Mouse (Mus musculus) limb, embryonic 12.5 days (tissue): ENCODE measurements around the gene Gck. TPM values are rescaled to one million over a fixed set of nuclear protein-coding genes. Genes with fewer than 3 reads are reported as not detected.
"Not testable (repeated sequence)": the region's sequence is repeated elsewhere in the genome, so short reads cannot be mapped to it uniquely, and the experiment has no call there.

Experiments
- ATAC-seq: fragments of 200-750 bp; cut with Nextera tagmentation; 2 replicates; pipeline ENCODE4 v1.8.0; 2017; ENCODE audit warnings: low read depth, moderate TSS enrichment; ENCODE audit not compliant: insufficient number of reproducible peaks, insufficient read depth, low FRiP score, low TSS enrichment
- H3K27ac ChIP-seq: fragments of 300-500 bp; sonication (generic); 2 replicates; pipeline ENCODE4 v1.5.1; 2016; ENCODE audit warnings: mild to moderate bottlenecking, moderate library complexity
- H3K27me3 ChIP-seq: fragments of 300-500 bp; sonication (generic); 2 replicates; pipeline ENCODE4 v1.6.1; 2016; ENCODE audit warnings: mild to moderate bottlenecking, moderate library complexity
- H3K36me3 ChIP-seq: fragments of 300-500 bp; sonication (generic); 2 replicates; pipeline ENCODE4 v1.6.1; 2016; ENCODE audit warnings: mild to moderate bottlenecking, moderate library complexity
- H3K4me1 ChIP-seq: fragments of 300-500 bp; sonication (generic); replicated peaks from 2 replicates; pipeline ENCODE4 v1.6.1; 2016
- H3K4me2 ChIP-seq: fragments of 300-500 bp; sonication (generic); 2 replicates; pipeline ENCODE4 v1.6.1; 2016; ENCODE audit warnings: mild to moderate bottlenecking, moderate library complexity
- H3K4me3 ChIP-seq: fragments of 300-500 bp; sonication (generic); replicated peaks from 2 replicates; pipeline ENCODE4 v1.5.1; 2016; ENCODE audit warnings: mild to moderate bottlenecking
- H3K9ac ChIP-seq: fragments of 300-500 bp; sonication (generic); replicated peaks from 2 replicates; pipeline ENCODE4 v1.6.1; 2016; ENCODE audit warnings: mild to moderate bottlenecking, moderate library complexity
- H3K9me3 ChIP-seq: fragments of 300-500 bp; sonication (generic); 2 replicates; pipeline ENCODE4 v1.6.1; 2016; ENCODE audit warnings: mild to moderate bottlenecking, moderate library complexity
- WGBS: fragments of 180-500 bp; shearing (Covaris S2); methylation state at CpG from one replicate; pipeline ENCODE4 v1.1.7; 2016; 5-methylcytosine and 5-hydroxymethylcytosine counted together
- polyA plus RNA-seq: library from polyadenylated mRNA; unstranded; fragments of >200 nt; fragmentation: Nextera tagmentation; extraction: Ambion mirVana; gene quantifications from 2 replicates; pipeline ENCODE4 v1.2.1, GENCODE M21; 2016

The Gck gene
- polyA plus RNA-seq, 1 experiment from 2014 or later: 0.78 TPM

DNA sequence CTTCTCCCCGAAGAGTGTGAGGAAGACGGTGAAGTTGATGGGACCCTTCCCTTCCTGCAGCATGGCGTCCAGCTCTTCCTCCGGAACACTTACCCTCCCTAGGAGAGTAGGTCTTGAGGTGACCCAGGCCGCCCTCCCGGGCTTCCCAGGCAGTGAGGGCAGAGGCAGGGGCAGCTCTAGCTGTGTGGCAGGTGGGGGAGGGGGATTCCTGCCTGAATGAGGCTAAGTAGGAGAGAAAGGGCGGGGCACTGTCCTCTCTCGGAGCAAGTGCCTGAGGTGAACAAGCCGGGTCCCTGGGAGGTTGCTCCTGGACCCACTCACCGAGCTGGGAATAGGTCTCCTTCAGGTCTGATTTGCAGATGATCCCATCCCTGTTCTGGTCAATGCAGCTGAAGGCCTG lies 52.0 kb downstream of the Gck start:
- H3K9me3 ChIP-seq: no peaks in the 10 kb centered on the region
- 18% methylated on average over 10 of the region's 10 CpGs for WGBS
- H3K36me3 ChIP-seq: no peaks in the 10 kb centered on the region
- 0 out of 2 replicates have a peak overlapping the region, but pooled peaks have one; percentile 15 for H3K4me2 ChIP-seq
- peaks cover 62% of the 10 kb centered on the region for H3K27me3 ChIP-seq
- H3K4me3 ChIP-seq: no peak overlapping the region
- peaks cover 43% of the 10 kb centered on the region for H3K4me1 ChIP-seq
- no peak for ATAC-seq
- no peak overlapping the region for H3K27ac ChIP-seq
- H3K9ac ChIP-seq: no peak overlapping the region

DNA sequence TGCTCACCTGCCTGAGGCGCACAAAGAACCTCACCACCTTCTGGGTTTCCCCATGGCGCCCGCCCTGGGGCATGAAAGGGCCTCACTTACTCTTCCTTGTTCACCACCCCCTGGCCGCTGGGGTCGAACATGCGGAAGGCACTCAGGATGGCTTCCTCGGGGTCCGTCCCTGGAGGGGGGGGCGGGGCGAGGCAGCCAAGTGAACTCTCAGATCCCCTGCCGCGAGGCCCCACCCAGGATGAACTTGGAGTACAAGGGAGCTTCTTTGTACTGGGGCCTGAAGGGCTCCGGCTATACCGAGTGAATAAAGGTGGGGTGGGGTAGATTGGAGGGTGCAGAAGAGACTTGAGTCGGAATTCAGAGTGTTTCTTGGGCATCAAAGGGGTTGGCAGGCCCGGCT lies 52.7 kb downstream of the Gck start:
- Histone ChIP-seq H3K4me2 (peak overlapping the region; percentile 15; the same call in 1 of the 2 replicates), H3K27ac (no peak overlapping the region), H3K27me3 (peaks cover 60% of the 10 kb centered on the region), H3K4me1 (peaks cover 43% of the 10 kb centered on the region), H3K4me3 (no peak overlapping the region), H3K9me3 (no peaks in the 10 kb centered on the region), H3K9ac (no peak overlapping the region), H3K36me3 (no peaks in the 10 kb centered on the region)
- no peak for ATAC-seq
- 13% methylated on average over 16 of the region's 16 CpGs for WGBS

DNA sequence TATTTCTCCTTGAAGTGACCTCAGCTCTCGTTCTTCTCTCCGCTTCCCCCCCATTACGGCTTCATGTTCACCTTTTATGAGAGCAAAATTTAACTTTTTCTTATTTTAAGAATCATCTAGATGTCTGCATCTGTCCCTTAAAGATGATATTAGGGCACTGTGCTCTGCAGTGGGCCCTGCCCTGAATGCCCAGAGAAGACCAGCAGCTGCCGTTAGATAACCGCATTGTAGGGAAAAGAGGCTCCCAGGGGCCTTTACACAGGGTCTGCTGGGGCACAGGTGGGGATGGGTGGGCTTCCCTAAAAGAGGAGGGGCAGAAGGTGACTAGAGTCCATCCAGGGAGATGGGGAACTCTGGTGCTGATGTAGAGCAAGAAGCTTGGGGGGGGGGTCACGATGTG lies 56.1 kb downstream of the Gck start:
- peaks cover 31% of the 10 kb centered on the region for H3K27me3 ChIP-seq
- no peak overlapping the region for H3K9ac ChIP-seq
- H3K4me3 ChIP-seq: no peak overlapping the region
- ATAC-seq: no peak
- H3K9me3 ChIP-seq: no peaks in the 10 kb centered on the region
- peaks cover 52% of the 10 kb centered on the region for H3K4me1 ChIP-seq
- H3K36me3 ChIP-seq: no peaks in the 10 kb centered on the region
- 71% methylated on average over 6 of the region's 6 CpGs for WGBS
- H3K4me2 ChIP-seq: no peak overlapping the region
- H3K27ac ChIP-seq: no peak overlapping the region

DNA sequence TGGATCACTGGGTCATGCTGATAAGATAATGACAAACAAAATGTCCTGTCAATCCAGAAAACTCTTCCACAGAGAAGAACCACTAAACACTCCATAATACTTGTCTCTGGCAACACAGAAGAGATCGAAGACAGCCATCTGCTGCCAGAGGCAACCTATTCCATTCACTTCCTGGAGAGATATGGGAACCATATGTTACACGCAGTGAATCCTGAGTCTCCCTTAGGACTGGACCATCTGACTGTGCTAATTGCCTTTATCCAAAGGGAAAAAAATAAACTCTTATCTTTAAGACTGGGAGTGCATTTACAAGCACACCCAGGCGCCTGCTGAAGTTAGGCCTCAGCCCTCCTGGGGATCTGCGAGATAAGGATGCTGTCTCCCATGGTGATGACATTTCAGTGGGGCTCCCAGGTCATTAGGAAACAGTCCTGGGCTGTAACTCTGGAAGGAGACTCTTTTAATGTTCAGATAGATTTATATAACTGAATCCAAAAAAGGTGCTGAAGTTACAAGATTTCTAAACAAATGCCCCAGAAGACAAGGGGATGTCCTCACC lies 57.0 kb downstream of the Gck start:
- WGBS: 27% methylated on average over 4 of the region's 4 CpGs
- Histone ChIP-seq H3K9me3 (no peaks in the 10 kb centered on the region), H3K4me1 (peaks cover 56% of the 10 kb centered on the region), H3K27ac (no peak overlapping the region), H3K9ac (no peak overlapping the region), H3K4me2 (no peak overlapping the region), H3K4me3 (no peak overlapping the region), H3K36me3 (no peaks in the 10 kb centered on the region), H3K27me3 (peaks cover 22% of the 10 kb centered on the region)
- ATAC-seq: no peak

DNA sequence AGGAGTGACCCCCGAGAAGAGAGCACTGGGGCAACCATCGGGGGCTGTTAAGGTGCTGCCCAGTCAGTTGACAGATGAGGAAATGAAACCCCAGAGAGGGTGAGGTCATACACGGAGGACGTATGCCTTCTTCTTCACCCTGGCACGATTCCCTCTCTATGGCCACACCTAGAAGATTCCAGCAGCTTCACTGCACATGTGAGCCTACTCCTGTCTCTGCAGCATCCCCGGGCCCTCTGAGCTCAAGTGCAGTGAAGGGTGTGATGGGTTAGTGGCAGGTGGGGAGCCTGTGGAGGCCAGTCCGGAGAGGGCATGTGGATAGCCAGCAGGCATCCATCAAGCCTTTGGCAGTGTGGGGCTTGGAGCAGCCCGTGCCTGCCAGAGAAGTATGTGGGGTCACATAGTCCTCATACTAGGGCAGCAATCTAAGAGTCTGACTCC lies 57.7 kb downstream of the Gck start:
- Histone ChIP-seq H3K36me3 (no peaks in the 10 kb centered on the region), H3K4me2 (no peak overlapping the region), H3K4me1 (peaks cover 51% of the 10 kb centered on the region), H3K27ac (no peak overlapping the region), H3K9me3 (no peaks in the 10 kb centered on the region), H3K4me3 (no peak overlapping the region), H3K27me3 (peaks cover 14% of the 10 kb centered on the region), H3K9ac (peak overlapping the region; percentile 31; the same call in 1 of the 2 replicates)
- no peak for ATAC-seq
- 53% methylated on average over 8 of the region's 8 CpGs for WGBS

DNA sequence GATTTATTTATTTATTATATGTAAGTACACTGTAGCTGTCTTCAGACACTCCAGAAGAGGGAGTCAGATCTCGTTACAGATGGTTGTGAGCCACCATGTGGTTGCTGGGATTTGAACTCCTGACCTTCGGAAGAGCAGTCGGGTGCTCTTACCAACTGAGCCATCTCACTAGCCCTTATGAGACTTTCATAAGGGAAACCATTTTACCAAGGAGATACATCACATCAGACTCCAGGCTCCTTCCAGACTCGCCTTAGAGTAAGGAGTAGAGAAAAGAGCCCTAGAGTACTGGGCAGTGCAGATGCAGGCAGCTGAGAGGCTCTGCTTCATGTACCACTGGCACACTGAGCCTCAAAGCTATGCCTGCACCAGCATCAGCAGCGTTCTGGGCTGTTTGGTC lies 61.3 kb downstream of the Gck start:
- H3K9me3 ChIP-seq, H3K36me3 ChIP-seq, H3K4me3 ChIP-seq, H3K4me2 ChIP-seq, H3K27me3 ChIP-seq, H3K9ac ChIP-seq: not testable (repeated sequence)
- 0 out of 2 replicates have a peak overlapping the region, but pooled peaks have one; percentile 62 for H3K27ac ChIP-seq
- WGBS: 42% methylated on average over 5 of the region's 5 CpGs
- H3K4me1 ChIP-seq: peaks cover 49% of the 10 kb centered on the region
- ATAC-seq: peak; percentile 43; the same call in 1 of the 2 replicates

DNA sequence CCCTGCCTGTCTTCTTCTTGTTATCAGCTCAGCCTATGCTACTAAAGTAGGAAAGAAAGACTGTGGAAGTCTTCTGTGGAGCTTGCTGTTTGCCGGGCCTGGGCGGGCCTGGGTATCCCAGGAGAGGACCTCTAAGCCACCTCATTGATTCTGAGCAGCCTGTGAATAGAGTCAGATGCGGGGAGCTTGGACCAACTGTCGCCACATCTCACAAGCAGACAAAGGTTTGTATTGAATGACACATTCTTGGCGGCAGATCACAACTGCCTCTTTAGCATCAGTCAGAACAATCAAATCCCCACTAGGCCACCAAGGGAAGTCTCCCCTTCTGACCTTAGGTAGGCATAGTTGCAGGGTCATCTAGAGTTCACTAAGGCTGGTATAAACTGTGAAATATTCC lies 62.6 kb downstream of the Gck start:
- ATAC-seq: no peak
- 72% methylated on average over 5 of the region's 5 CpGs for WGBS

DNA sequence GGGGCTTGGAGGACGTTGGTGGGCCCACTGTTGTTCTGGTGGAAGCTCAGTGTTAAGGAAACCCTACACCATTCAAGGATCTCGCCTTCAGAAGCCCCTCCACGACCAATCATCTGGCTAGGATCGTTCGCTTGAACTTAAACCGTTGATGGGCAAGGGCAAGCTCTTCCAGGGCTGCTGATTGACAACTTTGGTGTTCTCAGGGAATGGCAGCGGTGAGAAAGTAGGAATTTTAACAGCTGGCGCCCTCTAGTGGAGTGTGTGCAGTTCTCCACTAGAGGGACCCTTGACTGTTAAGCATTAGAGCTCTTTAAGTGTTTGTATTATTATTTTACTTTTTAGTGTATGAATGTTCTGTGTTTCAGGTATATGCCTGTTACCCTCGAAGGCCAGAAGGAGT lies 63.7 kb downstream of the Gck start:
- 22% methylated on average over 9 of the region's 9 CpGs for WGBS
- peaks cover 30% of the 10 kb centered on the region for H3K4me1 ChIP-seq
- no peak overlapping the region for H3K4me2 ChIP-seq
- no peaks in the 10 kb centered on the region for H3K27me3 ChIP-seq
- H3K9me3 ChIP-seq: no peaks in the 10 kb centered on the region
- H3K27ac ChIP-seq: 0 out of 2 replicates have a peak overlapping the region, but pooled peaks have one; percentile 54
- ATAC-seq: no peak
- H3K9ac ChIP-seq: no peak overlapping the region
- H3K4me3 ChIP-seq: no peak overlapping the region
- H3K36me3 ChIP-seq: no peaks in the 10 kb centered on the region

More for the DNA sequence above, 62.6 kb downstream of the Gck start:
- H3K9ac ChIP-seq: no peak overlapping the region
- no peak overlapping the region for H3K4me3 ChIP-seq
- H3K27ac ChIP-seq: 0 out of 2 replicates have a peak overlapping the region, but pooled peaks have one; percentile 54
- no peaks in the 10 kb centered on the region for H3K9me3 ChIP-seq
- no peaks in the 10 kb centered on the region for H3K36me3 ChIP-seq
- peaks cover 39% of the 10 kb centered on the region for H3K4me1 ChIP-seq
- H3K4me2 ChIP-seq: no peak overlapping the region
- H3K27me3 ChIP-seq: no peaks in the 10 kb centered on the region

DNA sequence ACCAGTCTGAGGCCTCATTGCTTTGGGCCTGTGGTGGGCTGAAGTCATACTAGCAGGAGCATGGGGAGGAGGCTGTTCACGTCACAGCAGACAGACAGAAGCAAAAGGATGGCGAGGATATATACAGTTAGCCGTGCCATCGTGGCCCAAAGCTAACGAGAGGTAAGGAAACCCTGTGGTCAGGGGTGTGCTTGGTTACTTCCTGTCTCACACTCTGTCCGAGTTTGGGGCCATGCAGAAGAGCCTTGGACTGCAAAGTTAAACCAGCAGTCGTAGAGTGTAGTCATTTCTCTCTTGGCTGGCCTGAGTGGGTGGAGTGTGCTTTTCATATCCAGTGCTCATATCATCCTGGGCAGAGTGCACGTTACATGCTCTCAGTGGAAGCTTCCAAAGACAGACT lies 67.4 kb downstream of the Gck start:
- Histone ChIP-seq H3K4me2 (no peak overlapping the region), H3K9ac (no peak overlapping the region), H3K27ac (no peak overlapping the region), H3K27me3 (no peaks in the 10 kb centered on the region), H3K4me3 (no peak overlapping the region), H3K9me3 (no peaks in the 10 kb centered on the region), H3K4me1 (peaks cover 15% of the 10 kb centered on the region), H3K36me3 (no peaks in the 10 kb centered on the region)
- ATAC-seq: no peak
- WGBS: 71% methylated on average over 8 of the region's 8 CpGs

DNA sequence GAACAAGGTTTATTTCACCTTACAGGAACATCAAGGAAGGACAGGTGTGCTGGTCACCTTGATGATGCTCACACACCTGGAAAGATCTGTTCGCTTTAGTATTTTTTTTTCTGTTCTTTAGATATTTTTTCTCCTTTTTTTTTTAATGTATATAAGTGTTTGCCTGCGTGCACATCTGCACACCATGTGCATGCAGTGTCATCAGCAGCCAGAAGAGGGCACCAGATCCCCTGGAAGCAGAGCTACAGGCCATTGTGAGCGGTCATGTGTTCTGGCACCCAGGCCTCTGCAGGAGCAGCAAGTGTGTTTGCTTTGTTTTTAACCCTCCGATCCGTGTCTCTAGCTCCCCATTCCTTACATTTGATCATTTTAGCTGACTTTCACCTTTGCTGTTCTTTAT lies 70.0 kb downstream of the Gck start:
- Histone ChIP-seq H3K9ac (no peak overlapping the region), H3K27ac (no peak overlapping the region)
- WGBS: 55% methylated on average over 5 of the region's 5 CpGs

DNA sequence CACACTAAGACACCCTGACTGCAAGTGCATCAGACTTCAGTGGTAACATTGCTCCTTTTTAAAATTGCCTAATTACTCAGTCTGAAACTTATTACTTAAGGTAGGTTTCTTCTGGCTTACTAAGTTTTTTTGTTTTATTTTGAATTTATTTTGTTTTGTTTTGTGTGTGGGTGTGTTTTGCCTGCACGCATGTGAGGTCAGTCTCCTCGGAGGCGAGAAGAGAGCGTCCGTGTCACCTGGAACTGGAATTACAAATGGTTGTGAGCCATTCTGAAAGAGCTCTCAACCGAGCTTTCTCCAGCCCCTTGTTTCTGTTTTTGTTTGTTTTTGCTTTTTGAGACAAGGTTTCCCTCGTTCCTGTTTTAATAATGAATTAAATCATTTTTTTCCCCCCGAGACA lies 71.2 kb downstream of the Gck start:
- H3K4me1 ChIP-seq: peaks cover 16% of the 10 kb centered on the region
- peak overlapping the region; percentile 77 for H3K4me2 ChIP-seq
- 49% methylated on average over 8 of the region's 8 CpGs for WGBS
- ATAC-seq: no peak
- no peaks in the 10 kb centered on the region for H3K27me3 ChIP-seq
- H3K4me3 ChIP-seq: peak overlapping the region; percentile 66
- H3K36me3 ChIP-seq: peaks cover 30% of the 10 kb centered on the region
- H3K9me3 ChIP-seq: no peaks in the 10 kb centered on the region
- peak overlapping the region; percentile 93 for H3K27ac ChIP-seq
- no peak overlapping the region; the same call in 1 of the 2 replicates for H3K9ac ChIP-seq

More for the DNA sequence above, 70.0 kb downstream of the Gck start:
- H3K36me3 ChIP-seq: peaks cover 17% of the 10 kb centered on the region
- H3K27me3 ChIP-seq: no peaks in the 10 kb centered on the region
- H3K4me2 ChIP-seq: no peak overlapping the region
- no peak for ATAC-seq
- no peaks in the 10 kb centered on the region for H3K9me3 ChIP-seq
- no peak overlapping the region for H3K4me3 ChIP-seq
- H3K4me1 ChIP-seq: peaks cover 16% of the 10 kb centered on the region
